Mouse (Mus musculus) spleen, adult 2 months (tissue): Measurements from ENCODE around the gene Errfi1.

Experiments used
- CTCF ChIP-seq: fragments of 200-500 bp; IDR thresholded peaks from 2 replicates; pipeline ENCODE4 v1.5.1; 2011; ENCODE audit warnings: mild to moderate bottlenecking, inconsistent platforms; ENCODE audit not compliant: insufficient read depth, insufficient read length, insufficient replicate concordance; ENCODE audit errors: extremely low read depth
- POLR2A ChIP-seq: fragments of 200-500 bp; IDR thresholded peaks from 2 replicates; pipeline ENCODE4 v1.6.1; 2011; ENCODE audit warnings: low read depth, low read length, inconsistent platforms

DNA sequence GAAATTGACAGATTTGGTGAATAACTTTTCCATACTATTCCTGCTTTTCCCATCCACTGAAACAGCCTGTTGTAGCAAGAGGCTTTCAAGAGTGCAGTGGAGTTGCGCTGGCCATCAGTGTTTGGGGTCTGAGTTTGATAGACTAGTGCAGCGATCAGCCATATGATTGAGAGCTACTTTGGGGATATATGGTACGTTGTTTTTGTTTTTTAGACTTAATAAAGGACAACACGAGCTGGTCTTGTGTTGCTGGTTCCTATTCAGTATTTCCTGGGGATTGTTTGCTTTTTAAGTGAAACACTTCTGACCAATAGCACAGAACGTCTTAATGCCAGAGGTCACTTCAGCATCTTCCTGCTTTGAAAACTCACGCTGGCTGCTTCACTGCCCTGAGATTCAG, 14.4 kb downstream of the Errfi1 start:
- TF ChIP-seq POLR2A (no peak), CTCF (no peak)
